Mouse (Mus musculus) adrenal gland, postnatal 36 days (tissue): ENCODE data around the gene Ppa1. TPM values are rescaled to one million over a fixed set of nuclear protein-coding genes. Genes with fewer than 3 reads are reported as not detected.
A peak's percentile ranks its signal among the peaks of the same experiment; 100 is the strongest.

ENCODE experiments used
- DNase-seq, 2 experiments: peaks; one replicate each; pipeline ENCODE4 v3.0.0; 2021; ENCODE audit warnings: mixed read lengths in 1 of 2
- total RNA-seq, 2 experiments: library from RNA; stranded (reverse); gene quantifications; 2 replicates each; pipeline ENCODE4 v1.2.3; 2021

Ppa1 gene
- total RNA-seq, 2 experiments from 2014 or later = 133 to 148 TPM

DNA sequence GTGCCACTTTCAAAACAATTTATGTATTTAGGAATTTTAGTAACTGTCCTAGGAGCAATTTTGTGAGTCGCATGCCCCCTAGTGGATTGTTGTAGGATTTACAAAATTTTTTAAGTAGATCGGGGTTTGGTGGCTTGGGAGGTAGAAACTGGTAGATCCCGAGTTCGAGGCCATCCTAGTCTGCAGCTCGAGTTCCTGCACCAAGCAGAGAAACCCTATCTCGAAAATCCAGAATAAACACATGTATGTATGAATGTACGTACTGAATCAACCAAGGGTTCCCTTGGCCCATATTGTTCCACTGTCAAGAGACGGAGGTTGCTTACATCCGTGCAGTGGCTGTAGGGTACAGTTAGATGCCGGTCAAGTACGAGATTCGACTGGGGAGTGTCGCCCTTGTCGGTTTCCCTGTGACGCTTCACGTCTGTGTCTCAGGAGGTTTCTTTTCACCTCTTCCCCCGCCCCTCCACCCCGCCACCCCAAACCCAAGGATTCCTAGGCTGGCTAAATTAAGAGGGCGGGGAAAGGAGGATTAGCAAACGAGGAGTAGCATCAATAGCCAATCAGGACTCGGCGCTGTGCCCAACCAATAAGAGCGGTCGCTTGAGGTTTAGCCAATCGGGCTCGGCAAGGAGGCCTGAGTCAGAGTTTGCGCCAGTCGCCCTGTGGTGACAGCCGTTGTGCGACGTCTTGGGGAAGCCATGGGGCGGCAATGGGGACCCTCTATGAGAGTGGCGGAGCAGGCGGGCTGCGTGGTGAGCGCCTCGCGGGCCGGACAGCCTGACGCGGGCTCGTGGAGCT lies 46.7 kb downstream of the Ppa1 start, which contains the start of gene Tysnd1:
Tysnd1 (plus strand) TSS at position 645 of the 801 bp plus-strand sequence.
- peak; percentile 97 to 98 for DNase-seq

DNA sequence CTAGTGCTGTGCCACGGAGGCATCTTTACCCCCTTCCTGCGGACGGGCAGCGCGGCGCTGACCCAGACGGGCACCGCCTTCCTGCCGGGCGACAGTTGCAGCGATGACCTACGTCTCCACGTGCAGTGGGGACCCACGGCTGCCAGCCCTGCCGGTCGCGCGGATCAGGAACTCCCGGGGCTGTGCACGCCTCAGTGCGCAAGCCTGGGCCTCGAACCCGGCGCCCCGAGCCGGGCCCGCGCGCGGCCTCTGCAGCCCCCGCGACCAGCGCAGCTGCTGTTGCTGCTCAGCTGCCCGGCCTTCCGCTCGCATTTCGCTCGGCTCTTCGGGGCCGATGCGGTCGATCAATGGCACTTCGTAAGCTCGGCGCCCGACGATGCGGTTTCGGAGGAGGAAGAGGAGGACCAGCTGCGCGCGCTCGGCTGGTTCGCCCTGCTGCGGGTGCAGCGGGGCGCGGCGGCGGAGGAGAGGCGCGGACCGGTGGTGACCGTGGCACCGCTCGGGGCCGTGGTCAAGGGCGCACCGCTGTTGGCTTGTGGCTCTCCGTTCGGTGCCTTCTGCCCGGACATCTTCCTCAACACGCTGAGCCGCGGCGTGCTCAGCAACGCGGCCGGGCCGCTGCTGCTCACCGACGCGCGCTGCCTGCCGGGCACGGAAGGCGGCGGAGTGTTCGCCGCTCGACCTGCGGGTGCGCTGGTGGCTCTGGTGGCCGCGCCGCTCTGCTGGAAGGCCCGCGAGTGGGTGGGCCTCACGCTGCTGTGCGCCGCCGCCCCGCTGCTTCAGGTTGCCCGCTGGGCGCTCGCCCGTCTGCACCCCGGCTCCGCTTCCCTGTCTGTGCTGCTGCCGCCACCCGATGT lies 47.6 kb downstream of the Ppa1 start:
- peak; percentile 40 to 57 for DNase-seq

DNA sequence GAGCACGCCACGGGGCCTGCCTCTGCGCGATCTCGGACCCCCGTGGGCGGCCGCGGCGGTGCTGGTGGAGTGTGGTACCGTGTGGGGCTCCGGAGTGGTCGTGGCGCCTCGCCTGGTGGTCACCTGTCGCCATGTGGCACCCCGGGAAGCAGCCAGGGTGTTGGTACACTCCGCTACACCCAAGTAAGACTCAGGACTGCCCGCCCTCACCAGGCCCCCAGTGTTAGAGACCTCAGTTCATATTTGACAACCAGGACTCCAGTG lies 48.1 kb downstream of the Ppa1 start:
- DNase-seq = peak in 1 of 2 experiments; percentile 20

DNA sequence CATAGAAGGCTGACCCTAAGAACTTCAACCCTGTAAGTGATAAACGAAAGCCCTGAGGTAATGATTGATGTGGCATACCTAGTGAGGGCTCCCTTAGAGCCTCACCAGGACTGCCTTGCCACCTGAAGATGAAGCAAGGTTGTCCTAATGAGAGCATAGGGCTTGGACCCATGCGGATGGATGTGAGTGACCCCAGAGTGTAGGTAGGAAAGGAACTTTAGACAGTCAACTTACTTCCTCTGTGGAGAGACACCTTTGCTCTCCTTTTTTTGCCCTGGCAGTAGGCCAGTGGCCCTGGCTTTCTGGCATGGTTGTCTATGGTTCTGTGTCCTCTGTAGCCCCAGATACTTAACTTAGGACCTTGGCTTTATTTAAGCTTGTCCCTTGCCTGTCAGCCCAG lies 48.7 kb downstream of the Ppa1 start:
- DNase-seq = peak; percentile 51 to 58

DNA sequence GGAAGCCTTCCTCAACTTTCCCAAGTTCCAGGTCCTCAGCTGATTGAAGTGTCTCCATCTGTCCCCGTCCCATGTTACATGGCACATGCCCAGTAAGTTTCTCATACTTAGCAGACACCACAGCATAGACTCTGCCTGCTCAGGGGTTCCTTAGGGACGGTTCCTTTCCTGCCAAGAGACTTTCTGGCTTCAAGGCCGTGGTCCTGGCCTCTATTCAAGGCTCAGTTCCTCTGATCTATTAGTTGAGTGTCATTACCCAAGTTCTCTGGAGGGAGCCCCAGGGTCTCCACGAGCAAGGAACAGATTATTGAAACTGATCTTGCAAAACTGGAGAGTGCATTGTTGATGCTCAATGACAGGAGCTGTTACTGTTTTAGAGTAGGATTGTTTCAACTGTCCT lies 56.3 kb downstream of the Ppa1 start:
- DNase-seq = peak; percentile 77 to 85

DNA sequence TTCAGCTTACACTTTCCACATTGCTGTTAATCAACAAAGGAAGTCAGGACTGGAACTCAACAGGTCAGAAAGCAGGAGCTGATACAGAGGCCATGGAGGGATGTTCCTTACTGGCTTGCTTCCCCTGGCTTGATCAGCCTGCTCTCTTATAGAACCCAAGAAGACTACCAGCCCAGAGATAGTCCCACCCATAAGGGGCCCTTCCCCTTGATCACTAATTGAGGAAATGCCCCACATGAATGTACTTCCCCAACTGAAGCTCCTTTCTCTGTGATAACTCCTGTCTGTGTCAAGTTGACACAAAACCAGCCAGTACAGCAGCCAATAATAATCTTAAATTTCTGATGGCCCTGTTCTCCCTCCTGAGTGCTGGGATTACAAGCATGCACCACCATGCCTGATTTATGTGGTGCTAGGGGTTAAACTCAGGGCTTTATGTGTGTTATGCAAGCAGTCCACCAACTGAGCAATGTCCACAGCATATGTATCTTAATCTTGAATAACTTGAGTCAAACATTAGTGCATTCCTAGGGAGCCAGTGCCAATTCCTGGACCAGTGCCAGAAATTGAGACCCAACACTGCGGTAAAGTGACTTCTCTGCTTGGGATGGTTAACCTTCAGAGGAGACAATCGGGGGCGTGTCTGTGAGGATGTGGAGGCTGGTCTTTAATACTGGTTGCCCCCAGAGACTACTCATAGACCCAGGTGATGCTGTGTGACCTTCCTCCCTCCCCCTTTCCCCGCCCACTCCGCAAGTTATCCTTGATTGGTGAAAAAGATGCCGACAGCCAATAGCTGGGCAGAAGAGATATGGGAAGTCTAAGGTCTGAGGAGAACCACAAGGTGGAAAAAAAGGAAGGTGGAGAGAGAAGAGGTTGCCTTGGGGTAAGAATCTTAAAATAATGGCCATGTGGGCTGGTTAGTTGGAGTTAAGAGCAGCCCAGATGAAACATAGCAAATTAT lies 58.3 kb downstream of the Ppa1 start:
- DNase-seq = no peak

DNA sequence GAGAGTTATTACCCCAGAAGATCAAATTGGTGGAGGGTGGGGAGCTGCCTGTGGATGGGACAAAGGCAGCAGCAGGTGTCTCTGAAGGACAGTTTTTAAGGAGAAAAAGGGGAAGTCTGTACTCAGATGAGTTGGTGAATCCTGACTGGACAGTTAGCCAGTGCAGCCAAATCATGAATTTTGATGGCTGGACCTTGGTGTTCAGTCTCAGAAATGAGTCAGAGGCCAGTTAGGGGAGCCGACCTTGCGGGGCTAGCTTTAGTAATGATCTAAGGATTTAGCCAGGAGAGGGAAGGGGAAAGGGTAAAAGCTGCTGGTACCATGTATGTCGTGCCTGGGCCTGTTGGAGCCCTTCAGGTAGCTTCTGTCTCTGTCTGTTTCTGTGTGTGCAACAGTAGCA lies 65.2 kb downstream of the Ppa1 start:
- DNase-seq = peak; percentile 60 to 62

DNA sequence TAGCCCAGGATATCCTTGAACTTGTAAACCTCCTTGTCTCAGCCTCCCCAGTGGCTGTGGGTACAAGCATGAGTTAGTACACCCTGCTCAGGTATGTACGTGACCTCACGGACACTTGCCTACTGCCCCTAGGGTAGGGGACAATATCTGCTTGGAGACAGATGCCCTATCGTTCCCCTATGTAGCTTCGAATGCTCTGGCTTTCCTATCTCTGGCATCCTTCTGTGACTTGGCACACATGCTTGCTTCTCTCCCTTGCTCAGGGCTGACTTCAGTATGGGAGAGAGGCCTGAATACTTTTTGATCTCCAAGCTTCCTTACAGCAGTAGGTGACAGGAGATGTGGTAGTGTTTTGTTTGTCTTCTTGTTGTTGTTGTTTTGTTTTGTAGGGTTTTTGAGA lies 65.8 kb downstream of the Ppa1 start:
- DNase-seq = no peak

DNA sequence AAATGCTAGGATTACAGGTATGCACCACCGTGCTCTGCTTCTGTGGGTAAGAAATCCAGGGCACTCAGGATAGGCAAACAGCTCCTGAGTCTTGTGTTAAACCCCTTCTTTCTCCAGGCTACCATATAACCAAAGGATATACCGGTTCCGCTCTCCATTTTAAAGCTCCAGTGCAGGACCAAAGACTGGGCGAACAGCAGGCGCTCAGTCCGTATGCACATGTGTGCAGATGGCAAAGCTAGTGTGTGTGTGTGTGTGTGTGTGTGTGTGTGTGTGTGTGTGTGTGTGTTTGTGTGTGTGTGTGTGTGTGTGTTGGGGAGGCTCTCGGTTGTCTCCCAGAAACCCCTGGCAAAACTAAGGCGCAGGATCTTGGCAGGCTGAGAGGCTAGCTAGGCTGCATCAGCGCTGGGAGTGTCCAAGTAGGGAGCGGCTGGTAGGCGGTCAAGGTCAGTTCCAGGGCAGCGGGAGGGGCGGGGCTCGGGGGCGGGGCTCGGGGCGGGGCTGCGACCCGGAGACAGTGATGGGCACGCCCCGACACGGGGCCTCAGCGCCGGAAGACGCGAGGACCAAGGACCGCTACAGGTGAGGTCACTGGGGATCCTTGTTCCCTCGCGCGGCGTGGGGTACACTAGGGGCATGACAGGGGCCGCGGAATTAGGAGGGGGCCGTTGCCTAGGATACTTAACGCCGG lies 66.6 kb downstream of the Ppa1 start, which contains the start of gene Aifm2:
Aifm2 (plus strand) TSS at position 493 of the 691 bp plus-strand sequence.
- peak; percentile 85 to 87 for DNase-seq

DNA sequence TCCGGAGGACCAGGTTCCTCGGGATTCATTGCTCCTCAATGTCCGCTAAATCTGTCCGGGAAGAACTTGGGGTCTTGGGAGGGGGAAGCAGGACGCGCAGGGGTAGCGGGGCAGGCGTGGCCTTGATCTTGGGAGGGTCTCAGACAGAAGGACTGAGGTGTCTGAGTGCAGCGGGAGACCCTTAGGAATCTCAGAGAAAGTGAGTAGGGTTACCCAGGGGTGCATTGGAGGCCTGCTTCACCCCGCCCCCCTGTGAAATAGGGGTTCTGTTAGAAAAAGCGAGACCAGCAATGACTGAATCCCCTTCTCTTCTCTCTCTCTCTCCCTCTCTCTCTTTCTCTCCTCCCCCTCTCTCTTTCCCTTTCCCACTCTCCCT lies 67.1 kb downstream of the Ppa1 start:
- DNase-seq = peak in 1 of 2 experiments; percentile 43

DNA sequence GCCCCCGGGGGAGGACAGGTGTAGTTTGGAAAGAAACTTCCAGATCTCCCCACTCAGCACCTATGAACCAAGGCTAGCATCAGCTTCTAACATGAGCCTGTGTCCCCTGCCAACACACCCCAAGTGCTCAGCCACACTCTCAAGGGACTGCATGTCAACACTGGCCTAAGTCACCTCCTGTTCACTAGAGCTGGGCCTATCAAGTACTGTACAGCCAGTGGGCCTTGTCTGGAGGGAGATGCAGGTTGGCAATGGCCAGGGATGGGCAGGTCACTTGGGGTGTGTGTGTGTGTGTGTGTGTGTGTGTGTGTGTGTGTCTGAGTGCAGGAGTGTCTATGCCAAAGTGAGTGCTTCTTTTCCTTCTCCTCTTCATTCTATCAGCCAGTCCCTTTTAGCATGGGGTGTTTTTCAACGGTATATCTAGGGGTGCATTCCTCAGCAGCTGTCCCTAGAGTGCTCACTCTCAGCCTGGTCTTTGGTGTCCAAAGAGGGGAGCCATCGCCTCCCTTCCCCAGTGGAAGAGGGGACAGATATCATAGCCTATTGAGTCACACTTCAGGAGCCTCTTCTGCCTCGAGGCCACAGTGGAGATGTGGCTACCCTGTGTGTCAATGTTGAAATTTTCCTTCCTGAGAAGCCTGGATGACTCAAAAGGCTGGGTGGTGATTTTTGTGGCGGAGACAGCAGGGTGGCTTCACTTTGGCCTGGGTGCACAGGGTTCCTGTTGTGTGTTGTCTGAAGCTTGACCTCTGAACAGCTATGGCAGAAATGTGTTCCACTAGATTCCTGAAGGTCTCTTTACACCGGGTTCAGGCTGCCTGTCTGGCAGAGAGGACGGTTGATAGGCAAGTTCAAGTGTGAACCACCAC lies 67.9 kb downstream of the Ppa1 start:
- DNase-seq = peak; percentile 59 to 64

DNA sequence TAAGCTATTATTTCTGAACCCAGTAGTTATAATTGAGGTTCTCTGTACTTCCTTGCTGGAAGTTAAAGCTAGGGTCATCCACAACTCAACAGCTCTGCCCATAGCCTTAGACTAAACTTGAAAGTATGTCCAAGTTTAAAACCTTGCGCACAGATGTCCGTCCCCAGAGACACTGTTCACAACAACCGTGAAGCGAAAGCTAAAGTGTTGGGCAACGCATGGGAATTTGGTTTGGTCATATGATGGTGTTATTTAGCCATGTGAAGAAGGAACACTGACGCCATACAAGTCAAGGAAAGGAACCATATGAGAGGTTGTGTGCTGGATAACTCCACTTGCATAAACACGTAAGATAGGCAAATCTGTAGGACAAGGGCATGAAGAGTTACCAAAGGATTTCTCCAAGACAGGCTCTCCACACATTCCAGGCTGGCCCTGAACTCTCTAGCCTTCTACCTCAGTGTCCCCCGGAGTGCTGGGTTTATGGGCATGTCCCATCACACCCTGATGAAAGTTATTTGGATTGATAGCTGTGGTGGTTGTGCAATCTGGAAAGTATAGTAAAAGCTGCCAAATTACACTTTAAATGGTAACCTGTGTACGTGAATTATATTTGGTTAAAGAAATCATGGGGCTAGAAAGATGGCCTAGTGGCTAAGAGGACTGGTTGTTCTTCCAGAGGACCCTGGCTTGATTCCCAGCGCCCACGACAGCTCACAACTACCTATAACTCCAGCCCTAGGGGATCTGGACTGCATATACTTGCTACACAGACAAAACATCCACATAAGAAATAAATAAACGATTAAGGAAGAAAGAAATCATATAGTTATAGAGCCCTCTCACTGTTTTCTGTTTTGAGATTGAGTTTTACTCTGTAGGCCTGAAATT lies 69.3 kb downstream of the Ppa1 start:
- DNase-seq = no peak

DNA sequence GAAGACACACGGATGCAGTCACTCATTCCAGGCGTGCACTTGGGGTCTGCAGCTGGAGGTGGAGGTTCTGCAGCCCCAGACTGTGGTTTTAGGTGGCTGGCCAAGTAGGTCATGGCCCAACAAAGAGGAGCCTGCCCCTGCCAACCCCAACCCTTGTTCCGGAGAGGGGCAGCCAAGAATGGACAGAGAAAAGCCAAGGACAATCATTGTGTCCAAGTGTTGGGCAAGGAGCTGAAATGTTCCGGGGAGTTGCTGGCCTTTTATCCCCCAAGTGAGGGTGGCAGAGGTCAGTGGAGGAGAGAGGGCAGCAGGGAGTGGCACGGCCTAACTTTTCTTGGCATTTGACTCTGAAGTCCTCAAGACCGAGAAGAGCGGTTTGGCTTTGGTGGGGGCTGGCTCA lies 72.0 kb downstream of the Ppa1 start:
- DNase-seq = peak; percentile 65 to 85

DNA sequence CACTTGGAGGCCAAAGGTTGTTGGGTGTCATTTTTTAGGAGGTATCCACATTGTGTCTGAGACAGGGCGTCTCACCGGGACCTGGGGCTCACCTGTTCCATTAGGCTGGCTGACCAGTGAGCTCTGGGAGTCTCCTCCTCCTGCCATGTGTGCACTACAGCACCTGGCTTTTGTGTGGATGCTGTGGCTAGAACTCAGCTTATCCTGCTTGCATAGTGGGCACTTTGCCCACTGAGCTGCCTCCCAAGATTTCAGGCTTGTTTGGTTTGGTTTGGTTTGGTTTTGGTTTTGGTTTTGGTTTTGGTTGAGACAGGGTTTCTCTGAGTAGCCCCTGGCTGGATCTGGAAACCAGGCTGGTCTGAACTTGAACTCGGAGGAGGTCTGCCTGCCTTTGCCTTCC lies 73.9 kb downstream of the Ppa1 start:
- no peak for DNase-seq

DNA sequence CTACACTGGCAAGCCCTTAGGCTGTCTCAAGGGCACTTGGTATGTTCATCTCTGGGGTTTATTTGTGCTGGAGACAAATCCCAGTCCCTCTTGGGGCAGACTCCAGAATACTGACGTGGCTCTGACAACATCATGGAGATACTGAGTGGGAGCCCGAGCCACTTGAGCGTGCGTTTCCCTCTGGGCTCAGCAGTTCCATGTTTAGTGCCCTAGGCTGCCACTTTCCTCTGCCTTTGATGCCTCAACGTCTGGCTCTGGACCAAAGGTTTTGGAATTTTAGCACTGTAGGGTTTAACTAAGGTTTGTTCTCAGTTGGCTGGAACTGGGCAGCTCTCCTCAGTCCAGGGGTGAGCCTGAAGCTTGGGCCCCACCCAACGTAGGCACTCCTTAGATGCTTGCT lies 74.9 kb downstream of the Ppa1 start:
- DNase-seq = no peak
